Mouse (Mus musculus) right cerebral cortex, adult 18-20 months (tissue): ENCODE results near the gene Hpdl.

Source experiments
- DNase-seq: peaks from one replicate; pipeline ENCODE4 v3.0.0; 2022; ENCODE audit warnings: mixed read lengths

Gene Hpdl

DNA sequence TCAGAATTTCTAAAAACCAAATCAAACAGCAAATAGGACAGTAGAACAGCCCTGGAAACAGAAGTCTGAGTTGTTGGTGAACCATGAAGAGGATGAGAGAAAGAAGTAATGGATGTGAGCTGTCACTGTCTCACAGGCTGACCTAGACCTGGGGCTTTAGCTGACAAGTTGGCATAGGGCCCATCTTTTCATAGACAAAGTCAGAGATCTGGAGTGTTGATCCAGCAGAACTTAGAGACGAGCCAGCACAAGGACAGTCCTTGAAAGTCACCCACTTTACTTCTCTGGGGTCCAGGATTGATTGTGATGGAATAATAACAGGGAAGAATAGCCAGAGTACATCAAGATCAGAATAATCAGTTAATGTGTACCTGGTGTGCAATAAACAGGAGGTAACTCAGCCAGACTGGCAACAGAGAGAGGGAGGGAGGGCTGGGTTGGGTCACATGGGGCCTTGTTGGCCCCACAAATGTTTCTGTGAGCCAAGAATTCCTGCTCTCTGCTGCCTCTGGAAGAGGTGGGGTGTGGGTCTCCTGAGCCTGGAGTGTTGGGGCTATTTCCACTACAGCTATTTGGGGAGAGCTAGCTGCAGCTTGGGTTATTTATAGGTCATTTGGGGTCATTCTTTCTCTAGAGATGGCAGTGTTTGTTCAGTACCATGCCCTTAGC is 24.9 kb downstream of the Hpdl start:
- DNase-seq: no peak

DNA sequence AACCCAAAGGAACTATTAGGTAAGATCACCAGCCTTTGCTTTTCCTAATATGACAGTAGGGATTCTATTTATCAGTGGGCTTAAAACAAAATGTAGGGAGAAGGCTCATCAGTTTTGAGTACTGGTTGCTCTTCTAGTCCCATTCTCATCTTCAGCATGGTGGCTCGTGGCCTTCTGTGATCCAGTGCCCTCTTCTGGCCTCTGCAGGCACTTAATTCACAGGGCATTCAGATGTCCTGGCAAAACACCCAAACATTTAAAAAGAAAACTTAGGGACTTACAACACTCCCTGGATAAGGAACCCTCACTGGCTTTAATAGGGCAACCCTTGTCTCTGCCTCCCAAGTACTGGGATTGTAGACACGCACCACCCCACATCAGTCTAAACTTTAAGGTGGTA is 27.2 kb downstream of the Hpdl start:
- DNase-seq: no peak

DNA sequence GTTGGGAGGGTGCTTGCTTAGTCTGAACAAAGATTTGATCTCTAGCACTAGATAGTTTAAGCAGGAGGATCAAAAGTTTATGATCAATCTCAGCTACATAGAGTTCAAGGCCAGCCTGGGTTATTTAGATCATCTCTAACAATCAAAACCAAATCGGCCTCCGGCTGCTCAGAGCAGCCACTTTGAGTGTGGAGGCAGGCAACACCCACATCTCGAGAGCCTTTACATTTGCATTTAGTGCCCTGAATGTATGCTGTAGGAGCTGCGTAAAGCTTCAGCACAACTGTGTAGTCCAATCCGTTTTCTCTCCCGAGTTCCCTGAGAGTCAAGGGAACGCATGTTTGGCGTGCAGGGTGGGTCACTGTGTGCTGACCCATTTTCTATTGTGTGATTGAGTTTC is 29.1 kb downstream of the Hpdl start:
- DNase-seq: no peak

DNA sequence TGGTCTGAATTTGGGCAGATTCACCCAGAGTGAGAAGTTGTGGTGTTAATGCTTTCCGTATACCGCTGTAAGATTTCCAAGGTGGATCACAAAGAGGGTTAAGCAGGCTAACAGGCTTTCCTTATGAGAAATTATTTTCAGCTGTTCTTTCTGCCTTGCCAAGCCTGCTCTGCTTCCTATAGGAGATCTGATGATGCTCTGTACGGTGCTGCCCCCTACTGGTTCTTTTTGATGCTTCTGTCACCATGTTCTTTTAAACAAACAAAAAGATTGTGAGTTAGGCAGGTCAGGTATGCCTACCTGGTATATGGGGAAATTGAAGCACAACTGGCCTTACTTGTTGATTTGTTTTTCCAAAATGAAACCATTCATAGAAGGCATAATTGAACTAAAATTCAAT is 32.6 kb downstream of the Hpdl start:
- DNase-seq: peak; percentile 86

DNA sequence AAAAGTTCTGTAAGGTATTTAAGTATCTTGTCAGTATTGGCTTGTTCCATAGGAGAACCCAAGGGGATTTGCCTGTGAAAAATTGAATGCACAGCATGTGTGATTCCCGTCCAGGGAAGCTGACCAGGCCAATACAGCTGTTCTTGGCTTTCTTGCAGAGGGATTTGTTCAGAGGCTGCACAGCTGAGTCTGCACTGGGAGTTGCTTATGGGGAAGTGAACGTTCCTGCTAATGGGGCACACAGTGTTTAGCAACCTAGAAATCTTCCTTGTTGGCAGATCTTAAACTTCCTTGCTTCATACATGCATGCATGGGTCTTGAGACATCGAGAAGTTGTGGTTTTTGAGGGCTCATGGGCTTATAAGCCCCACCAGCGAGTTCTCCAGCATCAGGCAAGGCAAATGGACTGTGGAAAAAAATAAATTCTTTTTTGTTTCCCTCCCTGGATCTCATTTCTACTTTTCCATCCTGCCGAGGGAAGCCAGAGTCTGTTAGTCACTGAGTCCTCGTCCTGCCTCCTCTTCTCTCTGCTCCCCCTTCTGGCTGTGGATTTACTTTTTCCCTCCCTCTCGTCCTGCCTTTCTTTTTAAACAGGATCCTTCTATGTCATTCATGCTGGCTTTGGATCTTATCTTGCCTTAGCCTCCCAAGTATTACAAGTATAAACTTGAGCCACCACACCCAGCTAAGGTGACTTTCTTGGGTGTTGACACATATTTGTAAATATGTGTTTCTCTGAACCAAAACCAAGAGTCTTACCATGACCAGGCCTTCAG is 33.3 kb downstream of the Hpdl start:
- DNase-seq: no peak

DNA sequence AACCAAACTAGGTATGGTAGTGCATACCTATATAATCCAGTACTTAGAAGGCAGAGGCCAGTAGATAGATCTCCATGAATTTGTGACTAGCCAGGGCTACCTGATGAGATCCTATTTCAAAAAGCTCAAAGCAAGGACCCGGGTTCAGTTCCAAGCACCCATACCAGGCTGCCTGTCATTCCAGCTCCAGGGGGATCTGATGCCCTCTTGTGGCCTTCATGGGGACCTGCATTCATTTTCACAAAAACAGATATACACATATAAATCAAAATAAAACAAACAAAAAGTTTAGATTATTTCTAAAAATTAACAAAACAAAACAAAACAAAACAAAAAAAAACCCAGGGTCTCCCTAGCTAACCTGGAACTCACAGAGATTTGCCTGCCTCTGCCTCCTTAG is 34.9 kb downstream of the Hpdl start:
- no peak for DNase-seq

DNA sequence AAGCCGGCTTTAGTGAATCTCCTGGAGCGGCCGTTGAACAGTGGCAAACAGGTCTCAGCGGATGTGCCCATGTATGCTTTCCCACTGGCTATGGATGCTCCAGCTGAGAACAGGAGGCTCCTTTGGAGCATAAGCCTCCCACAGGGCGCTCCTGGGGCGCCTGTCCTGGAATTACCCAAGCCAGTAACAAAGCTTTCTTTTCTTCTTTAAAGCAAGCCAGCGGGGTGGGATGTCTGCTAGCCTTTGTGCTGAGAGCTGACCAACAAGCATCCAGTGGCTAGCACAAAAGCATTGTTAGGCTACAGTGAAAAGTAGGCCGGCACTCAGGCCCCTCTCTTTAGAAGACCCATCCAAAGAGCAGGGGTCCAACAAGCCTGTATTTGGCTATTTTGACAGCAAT is 39.3 kb downstream of the Hpdl start:
- DNase-seq: no peak

DNA sequence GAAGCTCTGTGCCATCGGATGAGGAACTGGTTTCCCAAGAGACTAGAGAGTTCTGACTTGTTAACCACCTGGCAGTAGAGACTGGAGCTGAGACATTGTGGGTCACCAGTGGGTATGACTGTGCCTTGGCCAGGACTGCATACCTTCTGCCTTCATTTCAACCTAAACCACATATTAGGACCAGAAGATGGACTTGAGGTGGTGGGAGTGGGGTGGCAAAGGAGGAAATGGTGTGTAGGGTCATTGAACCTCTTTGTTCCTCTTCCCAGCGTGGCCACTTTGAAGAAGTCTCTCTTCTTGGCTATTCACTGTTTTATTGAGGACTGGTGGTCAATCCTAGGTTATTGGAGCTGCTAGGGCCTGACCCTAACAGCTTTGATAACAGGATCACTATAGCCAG is 40.1 kb downstream of the Hpdl start:
- no peak for DNase-seq

DNA sequence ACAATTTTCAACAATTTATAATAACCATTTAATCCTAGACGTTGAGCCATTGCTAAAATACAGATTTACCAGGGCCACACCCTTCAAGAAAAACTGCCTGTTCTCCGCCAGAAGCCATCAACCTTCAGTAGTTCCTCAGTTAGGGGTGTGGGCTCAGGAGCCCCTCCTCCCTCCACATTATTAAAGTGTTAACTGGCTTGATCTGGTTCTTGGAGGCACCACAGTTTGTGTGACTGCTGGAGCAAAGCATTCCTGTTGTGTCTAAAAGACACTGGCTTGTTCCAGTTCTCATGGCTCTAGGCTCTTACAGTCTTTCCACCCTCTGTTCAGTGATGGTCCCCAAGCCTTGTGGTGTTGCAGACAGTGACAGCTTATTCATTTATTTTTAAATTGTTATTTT is 41.0 kb downstream of the Hpdl start:
- no peak for DNase-seq

DNA sequence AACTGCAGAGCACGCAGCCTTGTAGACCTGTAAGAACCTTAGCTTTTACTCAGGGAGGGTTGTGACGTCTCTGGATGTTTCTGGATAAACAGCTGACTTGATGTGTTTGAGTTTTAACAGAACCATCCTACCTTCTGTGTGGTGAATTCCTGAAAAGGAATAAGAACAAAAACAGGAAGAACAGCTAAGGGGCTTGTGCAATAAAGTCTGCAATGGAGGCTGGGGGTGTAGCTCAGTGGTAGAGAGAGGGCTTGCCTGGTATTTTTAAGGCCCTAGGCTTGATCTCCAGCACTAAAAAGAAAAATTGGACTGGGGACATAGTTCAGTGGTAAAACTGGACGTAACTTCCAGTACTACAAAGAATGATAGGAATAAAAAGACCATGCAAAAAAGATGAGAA is 44.4 kb downstream of the Hpdl start:
- no peak for DNase-seq

DNA sequence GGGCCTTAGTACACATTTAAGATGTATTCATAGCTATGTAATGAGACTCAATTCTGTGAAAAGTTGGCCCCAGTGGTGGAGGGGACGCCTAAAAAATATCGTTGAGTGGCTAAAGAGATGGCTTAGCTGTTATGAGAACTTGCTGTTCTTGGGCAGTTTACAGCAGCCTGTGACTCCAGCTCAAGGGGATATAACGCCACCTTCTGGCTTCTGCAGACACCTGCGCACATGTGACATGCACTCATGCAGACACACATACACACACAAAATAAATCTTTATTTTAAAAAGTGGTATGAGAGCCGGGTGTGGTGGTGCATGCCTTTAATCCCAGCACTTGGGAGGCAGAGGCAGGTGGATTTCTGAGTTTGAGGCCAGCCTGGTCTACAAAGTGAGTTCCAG is 45.1 kb downstream of the Hpdl start:
- DNase-seq: no peak
